Mouse (Mus musculus) CD4-positive naive resting alpha-beta T cell, adult 57 days (primary cell): ENCODE results near the gene Col24a1. TPM values are rescaled to one million over a fixed set of nuclear protein-coding genes. Genes with fewer than 3 reads are reported as not detected.

Source experiments
- total RNA-seq: library from RNA; stranded (reverse); gene quantifications from one replicate; pipeline ENCODE4 v1.2.4, GENCODE M21; 2023

The Col24a1 gene
- not detected for total RNA-seq

DNA sequence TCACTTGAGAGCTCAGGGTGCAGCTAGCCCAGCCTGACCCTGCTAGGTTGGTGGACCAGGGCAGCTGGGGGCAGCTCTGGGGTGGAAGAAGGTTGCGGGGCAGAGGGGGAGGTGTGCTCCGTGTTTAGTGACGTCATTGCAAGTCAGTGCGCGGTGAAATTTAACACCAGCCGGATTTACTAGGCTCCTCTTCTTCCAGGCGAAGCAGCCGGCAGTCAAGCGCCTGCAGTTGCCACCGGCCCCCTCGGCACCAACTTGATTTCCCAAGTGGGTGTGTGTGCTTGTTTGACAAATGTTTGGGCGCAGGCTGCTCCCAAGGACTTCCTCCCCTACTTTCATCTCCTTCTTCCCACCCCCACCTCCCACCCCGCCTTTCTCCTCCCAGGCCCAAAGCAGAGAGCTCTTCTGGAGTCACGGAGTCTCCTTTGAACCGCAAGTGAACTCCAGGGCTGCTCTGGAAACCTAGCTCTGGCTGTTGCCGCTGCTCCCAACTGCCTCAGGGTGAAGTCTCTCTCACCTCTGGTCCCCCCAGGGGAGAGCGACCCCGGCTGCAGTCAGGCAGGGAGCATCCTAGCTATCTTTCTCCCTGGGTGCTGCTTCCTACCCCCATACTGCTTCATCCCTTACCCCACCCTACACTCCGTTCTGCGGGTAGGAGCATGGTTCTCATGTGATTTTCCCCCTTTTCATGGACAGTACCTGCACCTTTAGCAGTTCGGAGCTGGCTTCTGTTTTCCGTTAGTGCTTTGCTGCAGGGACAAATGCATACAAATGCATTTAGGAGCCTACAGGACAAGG lies at the start of gene Col24a1:
TSS of gene Col24a1 (plus strand) at position 136 of the 798 bp plus-strand sequence.

DNA sequence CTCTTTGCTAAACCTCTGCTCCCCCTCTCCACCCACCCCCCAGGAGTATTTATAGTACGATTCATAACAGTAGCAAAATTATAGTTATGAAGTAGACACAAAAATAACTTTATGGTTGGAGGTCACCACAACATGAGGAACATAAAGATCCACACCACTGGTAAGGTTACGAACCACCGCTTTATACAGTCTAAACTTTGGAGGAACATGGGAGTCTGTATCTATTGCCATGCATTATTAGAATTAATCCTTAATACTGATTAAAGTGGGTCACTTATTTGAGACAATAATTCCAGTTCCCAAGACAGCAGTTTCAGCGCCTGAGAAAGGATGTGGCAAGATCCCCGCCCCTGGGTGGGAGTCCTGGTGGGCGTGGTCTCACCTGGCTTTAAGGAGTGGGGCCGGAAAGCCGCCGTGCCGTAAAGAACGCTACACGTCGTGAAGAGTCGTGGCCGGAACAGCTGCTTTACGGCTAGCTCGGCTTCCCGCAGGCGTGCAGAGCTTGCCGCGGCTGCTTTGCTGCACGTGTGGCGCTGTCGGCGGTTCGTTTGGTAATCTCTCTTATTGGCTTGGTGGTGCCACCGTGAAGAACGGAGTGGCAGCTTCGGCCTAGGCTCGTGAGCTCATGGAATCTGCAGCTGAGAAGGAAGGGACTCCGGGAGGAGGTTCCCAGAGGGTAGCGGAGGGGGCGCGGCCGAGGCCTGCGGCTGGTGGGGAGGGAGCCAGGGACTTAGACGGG lies 283.6 kb downstream of the Col24a1 start, which contains the start of gene Znhit6:
TSS of gene Znhit6 (plus strand) at position 463 of the 739 bp plus-strand sequence.

Other genes starting within 250 kb of the Col24a1 start
- gene Clca2, start 193.0 kb upstream of the Col24a1 start, total RNA-seq = not detected
- gene Odf2l, start 173.9 kb upstream of the Col24a1 start, total RNA-seq = 8.2 TPM